12 mouse cellular contexts compared by ENCODE assay signal in genomic region chr6:90700068-90700467, GRCm38 (mm10).
DNase-seq lines count a peak whose midpoint lies in the region; ATAC-seq and TF ChIP-seq lines count a peak whose summit lies in the region.
"Had no signal": no experiment of that assay in that cellular context is flagged by ENCODE, and none has a peak within 500 bp of the region (broad histone marks: within the 10 kb centered on the region; RNA-seq: fewer than 3 reads in every experiment).

No protein-coding gene starts in this region.

- TF ChIP-seq CTCF in liver, postnatal 0 days (IDR thresholded peaks at IDR 0.05; ENCODE audit: low read depth), result no peak

- H3K4me3 ChIP-seq in heart, embryonic 10.5 days, result no peak overlapping the region
- H3K4me3 ChIP-seq in liver, embryonic 15.5 days (replicated peaks), result no peak overlapping the region
- no peak overlapping the region for H3K4me3 ChIP-seq in liver, postnatal 0 days (ENCODE audit: low read depth, low read length)
- H3K4me3 ChIP-seq in heart, embryonic 15.5 days, result no peak overlapping the region
- no peak overlapping the region for H3K4me3 ChIP-seq in neural tube, embryonic 13.5 days
- H3K4me3 ChIP-seq in intestine, embryonic 15.5 days (replicated peaks), result no peak overlapping the region
- H3K4me3 ChIP-seq: forebrain, embryonic 12.5 days had no signal

- no peak overlapping the region for H3K4me2 ChIP-seq in liver, embryonic 15.5 days
- no peak overlapping the region for H3K4me2 ChIP-seq in liver, postnatal 0 days (ENCODE audit: low read depth, low read length)
- no peak overlapping the region for H3K4me2 ChIP-seq in heart, embryonic 15.5 days
- H3K4me2 ChIP-seq in neural tube, embryonic 13.5 days, result no peak overlapping the region
- H3K4me2 ChIP-seq in intestine, embryonic 15.5 days (replicated peaks), result no peak overlapping the region
- H3K4me2 ChIP-seq: forebrain, embryonic 12.5 days had no signal

- ATAC-seq in liver, embryonic 15.5 days (ENCODE audit: insufficient read depth), result no peak
- no peak for ATAC-seq in liver, postnatal 0 days
- no peak for ATAC-seq in heart, embryonic 15.5 days (replicated peaks; ENCODE audit: insufficient number of reproducible peaks, insufficient read depth, low FRiP score, low read depth)
- no peak for ATAC-seq in neural tube, embryonic 13.5 days (ENCODE audit: low read depth)
- no peak for ATAC-seq in intestine, embryonic 15.5 days
- ATAC-seq: Patski had no signal

- H3K4me1 ChIP-seq in heart, embryonic 10.5 days, result peaks cover 97% of the 10 kb centered on the region
- peaks cover 56% of the 10 kb centered on the region for H3K4me1 ChIP-seq in liver, embryonic 15.5 days (replicated peaks)
- peaks cover 46% of the 10 kb centered on the region for H3K4me1 ChIP-seq in liver, postnatal 0 days (ENCODE audit: insufficient read depth)
- H3K4me1 ChIP-seq in heart, embryonic 15.5 days (replicated peaks), result peaks cover 97% of the 10 kb centered on the region
- peaks cover 79% of the 10 kb centered on the region for H3K4me1 ChIP-seq in neural tube, embryonic 13.5 days (replicated peaks)
- peaks cover 23% of the 10 kb centered on the region for H3K4me1 ChIP-seq in intestine, embryonic 15.5 days (replicated peaks)

- DNase-seq in heart, embryonic 10.5 days (ENCODE audit: low spot score), result no peak
- DNase-seq in heart, adult 8-10 months (ENCODE audit: low spot score), result no peak
- no peak for DNase-seq in liver, postnatal 0 days
- DNase-seq in lung, postnatal 25 days (ENCODE audit: low spot score), result no peak
- DNase-seq: cerebellum, adult 11-12 months; embryo, embryonic 11 days had no signal

- no peak overlapping the region for H3K9ac ChIP-seq in liver, embryonic 15.5 days
- H3K9ac ChIP-seq in liver, postnatal 0 days (replicated peaks), result no peak overlapping the region
- peak overlapping the region; percentile 1; the same call in 1 of the 2 replicates for H3K9ac ChIP-seq in heart, embryonic 15.5 days
- no peak overlapping the region for H3K9ac ChIP-seq in neural tube, embryonic 13.5 days
- H3K9ac ChIP-seq in intestine, embryonic 15.5 days, result no peak overlapping the region
- H3K9ac ChIP-seq: forebrain, embryonic 12.5 days had no signal

- no peak for TF ChIP-seq EP300 in liver, postnatal 0 days (IDR thresholded peaks at IDR 0.05; ENCODE audit: low read depth)

- H3K27me3 ChIP-seq in heart, embryonic 10.5 days (ENCODE audit: insufficient read depth, poor library complexity, severe bottlenecking), result no peaks in the 10 kb centered on the region
- H3K27me3 ChIP-seq in liver, embryonic 15.5 days, result no peaks in the 10 kb centered on the region
- H3K27me3 ChIP-seq in liver, postnatal 0 days (ENCODE audit: insufficient read depth, low read length), result no peaks in the 10 kb centered on the region
- no peaks in the 10 kb centered on the region for H3K27me3 ChIP-seq in heart, embryonic 15.5 days
- no peaks in the 10 kb centered on the region for H3K27me3 ChIP-seq in neural tube, embryonic 13.5 days
- H3K27me3 ChIP-seq in intestine, embryonic 15.5 days (replicated peaks), result no peaks in the 10 kb centered on the region
- H3K27me3 ChIP-seq: forebrain, embryonic 12.5 days; Patski had no signal

- peak overlapping the region; percentile 78 for H3K27ac ChIP-seq in heart, embryonic 10.5 days
- peak overlapping the region; percentile 15; the same call in 1 of the 2 replicates for H3K27ac ChIP-seq in liver, embryonic 15.5 days (replicated peaks)
- H3K27ac ChIP-seq in liver, postnatal 0 days (ENCODE audit: low read depth), result no peak overlapping the region
- H3K27ac ChIP-seq in heart, embryonic 15.5 days, result peak overlapping the region; percentile 72
- peak overlapping the region; percentile 43 for H3K27ac ChIP-seq in neural tube, embryonic 13.5 days (replicated peaks)
- H3K27ac ChIP-seq in intestine, embryonic 15.5 days, result no peak overlapping the region
- H3K27ac ChIP-seq: forebrain, embryonic 12.5 days had no signal

- 16% methylated on average over 1 of the region's 1 CpGs for WGBS in heart, embryonic 10.5 days
- WGBS in liver, embryonic 15.5 days (ENCODE audit: insufficient replicate concordance), result 64% methylated on average over 1 of the region's 1 CpGs
- 76% methylated on average over 1 of the region's 1 CpGs for WGBS in liver, postnatal 0 days (ENCODE audit: insufficient replicate concordance)
- WGBS in heart, embryonic 15.5 days, result 50% methylated on average over 1 of the region's 1 CpGs
- 53% methylated on average over 1 of the region's 1 CpGs for WGBS in neural tube, embryonic 13.5 days
- WGBS in intestine, embryonic 15.5 days, result 58% methylated on average over 1 of the region's 1 CpGs

- H3K9me3 ChIP-seq in heart, embryonic 10.5 days, result no peaks in the 10 kb centered on the region
- no peaks in the 10 kb centered on the region for H3K9me3 ChIP-seq in liver, embryonic 15.5 days (replicated peaks)
- H3K9me3 ChIP-seq in liver, postnatal 0 days (ENCODE audit: low read length), result no peaks in the 10 kb centered on the region
- no peaks in the 10 kb centered on the region for H3K9me3 ChIP-seq in heart, embryonic 15.5 days (replicated peaks)
- no peaks in the 10 kb centered on the region for H3K9me3 ChIP-seq in neural tube, embryonic 13.5 days
- H3K9me3 ChIP-seq in intestine, embryonic 15.5 days, result no peaks in the 10 kb centered on the region
- H3K9me3 ChIP-seq: forebrain, embryonic 12.5 days had no signal

- H3K36me3 ChIP-seq in heart, embryonic 10.5 days, result no peaks in the 10 kb centered on the region
- H3K36me3 ChIP-seq in liver, embryonic 15.5 days (replicated peaks), result no peaks in the 10 kb centered on the region
- H3K36me3 ChIP-seq in liver, postnatal 0 days (replicated peaks; ENCODE audit: insufficient read depth, low read length), result no peaks in the 10 kb centered on the region; the same call in 1 of the 2 replicates
- H3K36me3 ChIP-seq in heart, embryonic 15.5 days, result no peaks in the 10 kb centered on the region
- H3K36me3 ChIP-seq in neural tube, embryonic 13.5 days, result no peaks in the 10 kb centered on the region
- H3K36me3 ChIP-seq in intestine, embryonic 15.5 days, result no peaks in the 10 kb centered on the region; the same call in 1 of the 2 replicates
- H3K36me3 ChIP-seq: forebrain, embryonic 12.5 days had no signal

Comparison
In these comparisons a context has a peak if more than half of its experiments do, and no peak if none do; other contexts are left out.
1. H3K27ac ChIP-seq: peak in heart, embryonic 10.5 days (single experiment), liver, embryonic 15.5 days (single experiment), heart, embryonic 15.5 days (single experiment) and neural tube, embryonic 13.5 days (single experiment); none in liver, postnatal 0 days (single experiment) and intestine, embryonic 15.5 days (single experiment).